Mouse (Mus musculus) liver, embryonic 13.5 days (tissue): ENCODE measurements around the gene Ccdc180. TPM values are rescaled to one million over a fixed set of nuclear protein-coding genes. Genes with fewer than 3 reads are reported as not detected.

ENCODE experiments used
- ATAC-seq: fragments of 200-750 bp; cut with Nextera tagmentation; 2 replicates; pipeline ENCODE4 v1.8.0; 2017; ENCODE audit warnings: low read depth, mild to moderate bottlenecking, moderate number of reproducible peaks, moderate library complexity
- DNase-seq: peaks from one replicate; pipeline ENCODE4 v3.0.0; 2022
- H3K27ac ChIP-seq: fragments of 300-500 bp; sonication (generic); 2 replicates; pipeline ENCODE4 v1.5.1; 2015; ENCODE audit warnings: moderate library complexity, mild to moderate bottlenecking, inconsistent platforms
- H3K27me3 ChIP-seq: fragments of 300-500 bp; sonication (generic); 2 replicates; pipeline ENCODE4 v1.6.1; 2015; ENCODE audit warnings: mild to moderate bottlenecking, inconsistent platforms
- H3K36me3 ChIP-seq: fragments of 300-500 bp; sonication (generic); 2 replicates; pipeline ENCODE4 v1.6.1; 2015; ENCODE audit warnings: mild to moderate bottlenecking, inconsistent platforms
- H3K4me1 ChIP-seq: fragments of 300-500 bp; sonication (generic); replicated peaks from 2 replicates; pipeline ENCODE4 v1.6.1; 2015; ENCODE audit warnings: inconsistent platforms
- H3K4me2 ChIP-seq: fragments of 300-500 bp; sonication (generic); 2 replicates; pipeline ENCODE4 v1.6.1; 2015; ENCODE audit warnings: inconsistent platforms, mild to moderate bottlenecking, moderate library complexity
- H3K4me3 ChIP-seq: fragments of 300-500 bp; sonication (generic); replicated peaks from 2 replicates; pipeline ENCODE4 v1.5.1; 2015; ENCODE audit warnings: mild to moderate bottlenecking, inconsistent platforms
- H3K9ac ChIP-seq: fragments of 300-500 bp; sonication (generic); 2 replicates; pipeline ENCODE4 v1.6.1; 2015; ENCODE audit warnings: mild to moderate bottlenecking, inconsistent platforms
- H3K9me3 ChIP-seq: fragments of 300-500 bp; sonication (generic); replicated peaks from 2 replicates; pipeline ENCODE4 v1.6.1; 2016; ENCODE audit warnings: inconsistent platforms
- WGBS: fragments of 180-500 bp; shearing (Covaris S2); methylation state at CpG from one replicate; pipeline ENCODE4 v1.1.7; 2015; ENCODE audit not compliant: insufficient replicate concordance; 5-methylcytosine and 5-hydroxymethylcytosine counted together
- polyA plus RNA-seq: library from polyadenylated mRNA; unstranded; fragments of >200 nt; fragmentation: Nextera tagmentation; extraction: Ambion mirVana; gene quantifications from 2 replicates; pipeline ENCODE4 v1.2.1, GENCODE M21; 2015

Ccdc180 gene
- polyA plus RNA-seq, result 0.07 TPM in 2 replicates

GRCm38 (mm10) chr4:45890066-45890761 lies at the start of gene Ccdc180:
TSS of gene Ccdc180 (plus strand) at chr4:45890303.
- Histone ChIP-seq H3K27ac (no peak within 1 kb of the TSS), H3K4me3 (no peak within 1 kb of the TSS), H3K36me3 (no peaks in the 10 kb centered on the region), H3K9me3 (no peaks in the 10 kb centered on the region), H3K9ac (no peak within 1 kb of the TSS), H3K4me2 (no peak within 1 kb of the TSS), H3K27me3 (no peaks in the 10 kb centered on the region), H3K4me1 (peaks cover 8% of the 10 kb centered on the region)
- DNase-seq, result peak; percentile 23
- WGBS, result 18% methylated on average over 19 of the region's 19 CpGs
- ATAC-seq, result peak; percentile 23; the same call in 1 of the 2 replicates

GRCm38 (mm10) chr4:45844355-45844754 lies 45.7 kb upstream of the Ccdc180 start:
- no peaks in the 10 kb centered on the region for H3K9me3 ChIP-seq
- H3K36me3 ChIP-seq, result no peaks in the 10 kb centered on the region
- 35% methylated on average over 14 of the region's 14 CpGs for WGBS
- no peak overlapping the region for H3K4me2 ChIP-seq
- H3K4me1 ChIP-seq, result no peaks in the 10 kb centered on the region
- no peak overlapping the region for H3K4me3 ChIP-seq
- H3K27ac ChIP-seq, result no peak overlapping the region
- ATAC-seq, result no peak
- DNase-seq, result peak; percentile 8
- H3K9ac ChIP-seq, result no peak overlapping the region
- H3K27me3 ChIP-seq, result 0 out of 2 replicates have a peak, but pooled peaks cover 5% of the 10 kb centered on the region

GRCm38 (mm10) chr4:45846263-45846662 lies 43.8 kb upstream of the Ccdc180 start:
- no peak for ATAC-seq
- 68% methylated on average over 2 of the region's 2 CpGs for WGBS
- H3K27me3 ChIP-seq, result peaks cover 9% of the 10 kb centered on the region; the same call in 1 of the 2 replicates

GRCm38 (mm10) chr4:45848109-45848824 lies 41.8 kb upstream of the Ccdc180 start, which contains the start of gene Stra6l:
TSS of gene Stra6l (plus strand) at chr4:45848664.
- WGBS, result 33% methylated on average over 10 of the region's 10 CpGs
- peak within 1 kb of the TSS; percentile 51; the same call in 1 of the 2 replicates for H3K27ac ChIP-seq
- H3K9me3 ChIP-seq, result no peaks in the 10 kb centered on the region
- peak within 1 kb of the TSS; percentile 28 for H3K4me2 ChIP-seq
- DNase-seq (no peak), ATAC-seq (no peak)
- H3K4me1 ChIP-seq, result no peaks in the 10 kb centered on the region
- H3K27me3 ChIP-seq, result peaks cover 9% of the 10 kb centered on the region; the same call in 1 of the 2 replicates
- H3K4me3 ChIP-seq, result peak within 1 kb of the TSS; percentile 33
- no peak within 1 kb of the TSS for H3K9ac ChIP-seq
- H3K36me3 ChIP-seq, result no peaks in the 10 kb centered on the region

More at GRCm38 (mm10) chr4:45846263-45846662, 43.8 kb upstream of the Ccdc180 start:
- H3K4me1 ChIP-seq, result no peaks in the 10 kb centered on the region
- H3K9ac ChIP-seq, result no peak overlapping the region
- DNase-seq, result no peak
- no peak overlapping the region for H3K4me2 ChIP-seq
- H3K4me3 ChIP-seq, result no peak overlapping the region
- H3K9me3 ChIP-seq, result no peaks in the 10 kb centered on the region
- H3K27ac ChIP-seq, result no peak overlapping the region
- H3K36me3 ChIP-seq, result no peaks in the 10 kb centered on the region

- H3K4me2 ChIP-seq, result peak overlapping the region; percentile 28; the same call in 1 of the 2 replicates
Observed at GRCm38 (mm10) chr4:45848825-45849156, 41.3 kb upstream of the Ccdc180 start.

GRCm38 (mm10) chr4:45849419-45849818 lies 40.7 kb upstream of the Ccdc180 start:
- no peak for DNase-seq
- H3K4me3 ChIP-seq, result peak overlapping the region; percentile 33
- 0 out of 2 replicates have a peak overlapping the region, but pooled peaks have one; percentile 18 for H3K27ac ChIP-seq
- H3K9me3 ChIP-seq, result no peaks in the 10 kb centered on the region
- ATAC-seq, result no peak
- H3K9ac ChIP-seq, result no peak overlapping the region
- H3K4me1 ChIP-seq, result no peaks in the 10 kb centered on the region
- peaks cover 9% of the 10 kb centered on the region; the same call in 1 of the 2 replicates for H3K27me3 ChIP-seq
- peak overlapping the region; percentile 28 for H3K4me2 ChIP-seq
- no peaks in the 10 kb centered on the region for H3K36me3 ChIP-seq
- WGBS, result 19% methylated on average over 1 of the region's 1 CpGs

More at GRCm38 (mm10) chr4:45848825-45849156, 41.3 kb upstream of the Ccdc180 start:
- H3K4me3 ChIP-seq, result peak overlapping the region; percentile 33
- H3K27me3 ChIP-seq, result peaks cover 9% of the 10 kb centered on the region; the same call in 1 of the 2 replicates
- no peaks in the 10 kb centered on the region for H3K9me3 ChIP-seq
- 24% methylated on average over 10 of the region's 10 CpGs for WGBS
- no peaks in the 10 kb centered on the region for H3K4me1 ChIP-seq
- ATAC-seq, result 0 out of 2 replicates have a peak, but pooled peaks have one; percentile 32
- H3K36me3 ChIP-seq, result no peaks in the 10 kb centered on the region
- H3K27ac ChIP-seq, result peak overlapping the region; percentile 51; the same call in 1 of the 2 replicates
- no peak overlapping the region for H3K9ac ChIP-seq
- DNase-seq, result no peak

- ATAC-seq (peak; percentile 71), DNase-seq (no peak)
- Histone ChIP-seq H3K36me3 (no peaks in the 10 kb centered on the region), H3K9me3 (no peaks in the 10 kb centered on the region), H3K4me2 (no peak overlapping the region), H3K4me1 (no peaks in the 10 kb centered on the region), H3K9ac (no peak overlapping the region), H3K4me3 (no peak overlapping the region), H3K27ac (no peak overlapping the region), H3K27me3 (peaks cover 9% of the 10 kb centered on the region; the same call in 1 of the 2 replicates)
- 44% methylated on average over 3 of the region's 3 CpGs for WGBS
Observed at GRCm38 (mm10) chr4:45851640-45852051, 38.5 kb upstream of the Ccdc180 start.

- ATAC-seq (no peak), DNase-seq (no peak)
- no peak overlapping the region for H3K4me2 ChIP-seq
- no peak overlapping the region for H3K4me3 ChIP-seq
- no peak overlapping the region for H3K9ac ChIP-seq
- no peaks in the 10 kb centered on the region for H3K9me3 ChIP-seq
- H3K36me3 ChIP-seq, result no peaks in the 10 kb centered on the region
- H3K27me3 ChIP-seq, result peaks cover 6% of the 10 kb centered on the region; the same call in 1 of the 2 replicates
- 64% methylated on average over 15 of the region's 15 CpGs for WGBS
- H3K27ac ChIP-seq, result no peak overlapping the region
- no peaks in the 10 kb centered on the region for H3K4me1 ChIP-seq
Observed at GRCm38 (mm10) chr4:45853496-45854246, 36.4 kb upstream of the Ccdc180 start.

GRCm38 (mm10) chr4:45855803-45856424 lies 34.2 kb upstream of the Ccdc180 start:
- Histone ChIP-seq H3K9me3 (no peaks in the 10 kb centered on the region), H3K36me3 (peaks cover 9% of the 10 kb centered on the region; the same call in 1 of the 2 replicates), H3K9ac (no peak overlapping the region), H3K4me2 (no peak overlapping the region), H3K27me3 (no peaks in the 10 kb centered on the region), H3K27ac (no peak overlapping the region), H3K4me3 (no peak overlapping the region), H3K4me1 (no peaks in the 10 kb centered on the region)
- WGBS, result 48% methylated on average over 19 of the region's 19 CpGs
- DNase-seq, result peak; percentile 15
- no peak for ATAC-seq

- H3K4me3 ChIP-seq, result no peak overlapping the region
- no peak overlapping the region for H3K27ac ChIP-seq
- no peak overlapping the region for H3K4me2 ChIP-seq
- DNase-seq (no peak), ATAC-seq (no peak)
- peaks cover 9% of the 10 kb centered on the region; the same call in 1 of the 2 replicates for H3K36me3 ChIP-seq
- H3K27me3 ChIP-seq, result no peaks in the 10 kb centered on the region
- 42% methylated on average over 5 of the region's 5 CpGs for WGBS
- no peak overlapping the region for H3K9ac ChIP-seq
- no peaks in the 10 kb centered on the region for H3K4me1 ChIP-seq
- no peaks in the 10 kb centered on the region for H3K9me3 ChIP-seq
Observed at GRCm38 (mm10) chr4:45861160-45861559, 28.9 kb upstream of the Ccdc180 start.
